Mouse (Mus musculus) ovary, adult 18-20 months (tissue): ENCODE data around the gene Rarres1.
A peak's percentile ranks its signal among the peaks of the same experiment; 100 is the strongest.

Source experiments
- DNase-seq: peaks from one replicate; pipeline ENCODE4 v3.0.0; 2022; ENCODE audit warnings: low spot score, mixed read lengths

Gene Rarres1

DNA sequence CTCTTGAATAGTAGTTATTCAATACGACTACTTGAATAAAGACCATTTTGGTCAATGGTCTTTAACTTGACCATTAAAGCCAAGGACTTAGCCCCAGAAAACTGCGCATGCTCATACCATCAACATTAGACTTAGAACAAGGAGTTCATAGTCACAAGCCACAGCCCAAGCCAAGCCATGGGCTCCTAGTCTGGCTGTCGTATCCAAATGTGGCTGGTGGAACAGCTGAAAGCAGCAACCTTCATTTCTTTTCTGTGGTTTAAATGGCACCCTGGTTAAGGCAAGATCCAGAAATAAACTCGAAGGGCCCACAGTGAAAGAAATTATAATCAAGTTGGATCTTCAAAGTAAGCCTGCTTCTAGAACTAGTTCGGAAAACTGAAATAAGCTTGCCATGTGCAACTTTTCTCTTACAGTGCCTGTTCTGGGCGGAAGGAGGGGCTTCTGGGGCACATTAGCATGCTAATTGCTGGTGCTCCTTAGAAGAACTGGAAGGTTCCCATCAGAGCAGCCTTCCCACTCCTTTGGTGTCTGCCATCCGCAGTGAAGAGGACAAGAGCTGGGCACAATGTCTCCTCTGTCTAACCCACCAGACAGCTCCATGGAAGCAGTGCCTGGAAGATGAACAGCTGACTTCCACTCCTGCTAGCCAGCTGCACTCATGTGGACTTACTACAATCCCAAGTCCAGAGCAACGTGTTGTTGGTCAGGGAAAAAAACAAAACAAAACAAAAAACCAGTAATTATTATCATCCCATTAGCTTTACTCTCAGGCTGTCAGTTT is 23.0 kb downstream of the Rarres1 start:
- DNase-seq, result no peak

DNA sequence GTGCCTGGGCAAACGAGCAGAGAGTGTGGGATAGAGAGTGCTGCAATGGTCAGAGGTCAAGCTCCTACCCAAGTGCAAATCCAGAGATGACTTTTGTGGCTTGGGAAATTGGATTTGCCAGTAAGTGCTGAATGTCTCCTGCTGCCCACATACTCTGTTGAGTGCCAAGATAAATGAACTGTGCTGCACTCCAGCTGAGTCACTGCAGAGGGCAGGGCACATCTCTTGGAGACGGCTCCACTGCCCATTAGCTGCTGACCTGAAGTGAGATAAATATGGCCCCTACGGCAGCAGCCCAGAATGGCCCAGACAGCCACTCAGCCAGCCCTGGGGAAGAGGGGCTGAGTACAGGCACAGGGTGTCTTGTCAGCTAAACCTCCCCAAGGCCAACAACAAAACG is 25.2 kb downstream of the Rarres1 start:
- DNase-seq, result no peak

DNA sequence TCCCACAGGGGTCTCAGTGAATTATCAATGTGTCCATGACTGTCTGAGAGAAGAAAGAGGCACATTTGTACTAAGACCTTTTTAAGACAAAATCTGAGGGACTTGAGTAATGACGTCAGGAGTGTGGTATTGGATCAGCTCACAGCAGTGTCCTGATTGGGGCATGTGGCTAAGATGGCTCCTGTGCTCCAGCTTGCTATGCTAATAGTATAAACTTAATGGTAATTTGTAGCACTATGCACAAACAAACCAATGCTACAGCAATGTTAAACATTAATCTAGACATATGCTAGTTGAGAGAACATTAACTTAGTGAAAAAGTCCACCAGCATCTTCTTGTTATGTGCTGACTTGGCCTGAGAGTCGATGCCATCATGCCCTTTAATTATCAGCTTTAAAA is 30.1 kb downstream of the Rarres1 start:
- DNase-seq, result no peak

DNA sequence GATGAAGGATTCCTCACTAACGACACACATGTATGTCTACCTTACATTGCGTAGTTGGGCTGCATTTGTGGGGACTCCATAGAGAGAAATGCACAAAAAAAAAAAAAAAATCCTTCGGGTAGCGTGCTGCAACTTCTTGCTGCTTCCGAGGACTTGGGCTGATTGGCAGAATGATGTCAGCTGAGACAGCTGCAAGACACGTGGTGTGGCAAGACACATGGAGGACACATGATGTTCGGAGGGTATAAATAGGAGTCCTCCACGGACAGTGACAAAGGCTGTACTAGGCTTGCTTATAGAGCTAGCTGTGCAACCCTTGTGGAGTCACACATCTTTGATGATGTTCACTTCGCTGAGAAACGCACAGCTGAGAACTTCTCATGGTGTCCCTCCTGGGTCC is 32.9 kb downstream of the Rarres1 start:
- DNase-seq, result no peak

DNA sequence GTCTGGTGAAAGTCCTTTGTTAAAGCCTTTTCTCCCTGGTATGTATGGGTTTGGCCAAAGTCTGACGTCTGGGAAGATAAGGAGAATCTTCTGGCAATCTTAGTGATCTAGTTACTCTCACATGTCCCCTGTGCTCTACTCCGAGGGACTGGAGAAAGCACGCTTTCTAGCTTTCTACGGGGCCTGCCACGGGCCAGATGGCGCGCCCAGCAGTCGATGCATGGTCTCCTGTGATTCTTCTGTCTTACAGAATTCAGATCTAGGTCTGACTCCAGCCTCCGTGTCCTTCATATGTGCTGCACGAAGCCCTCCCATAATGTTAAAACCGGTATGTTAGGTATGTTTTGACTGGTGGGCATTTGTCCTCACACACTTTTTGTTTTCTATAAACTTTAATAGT is 35.5 kb downstream of the Rarres1 start:
- no peak for DNase-seq

DNA sequence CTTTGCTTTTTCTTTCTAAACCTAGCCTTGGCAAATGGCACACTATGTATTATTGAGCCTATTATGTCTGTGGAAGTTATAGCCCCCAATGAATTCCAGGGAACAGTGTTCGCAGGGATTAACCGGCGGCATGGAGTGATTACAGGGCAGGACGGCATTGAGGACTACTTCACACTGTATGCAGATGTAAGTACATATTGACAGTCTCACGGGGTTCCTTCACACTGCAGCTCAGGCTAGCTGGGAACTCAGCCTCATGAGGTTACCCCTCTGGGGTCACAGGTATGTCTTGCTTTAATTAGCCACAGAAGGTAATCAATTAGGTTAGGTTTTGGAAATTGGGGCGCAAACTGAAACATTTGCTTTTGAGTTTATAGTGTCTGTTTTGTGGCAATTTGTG is 41.9 kb downstream of the Rarres1 start:
- DNase-seq, result no peak

DNA sequence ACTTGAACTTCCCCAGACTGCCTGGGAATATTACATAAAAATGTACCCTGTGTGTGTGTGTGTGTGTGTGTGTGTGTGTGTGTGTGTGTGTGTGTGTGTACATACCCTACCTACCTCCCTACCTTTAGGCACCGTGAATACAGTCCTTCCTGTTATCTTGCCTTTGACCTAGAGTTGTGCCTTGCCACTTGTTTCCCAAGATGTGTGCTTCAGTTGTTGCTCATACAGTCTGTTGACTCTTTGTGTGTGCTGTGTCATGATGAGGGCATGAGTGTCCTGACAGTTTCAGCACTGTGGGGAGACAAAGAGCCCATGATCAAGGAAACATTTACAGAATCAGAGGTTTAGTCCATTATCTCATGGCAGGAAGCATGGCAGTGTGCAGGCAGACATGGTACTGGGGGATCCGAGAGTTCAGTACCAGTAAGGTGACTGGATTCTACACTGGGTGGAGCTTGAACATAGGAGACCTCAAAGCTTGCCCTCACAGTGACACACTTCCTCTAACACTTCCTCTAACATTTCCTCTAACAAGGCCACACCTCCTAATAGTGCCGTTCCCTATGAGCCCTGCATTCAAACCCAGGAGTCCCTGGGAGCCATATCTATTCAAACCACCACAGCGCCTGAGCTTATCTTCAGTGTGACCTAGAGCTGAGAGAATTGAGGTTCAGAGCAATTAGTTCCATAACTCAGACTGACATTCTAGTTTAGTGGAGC is 43.8 kb downstream of the Rarres1 start:
- no peak for DNase-seq

DNA sequence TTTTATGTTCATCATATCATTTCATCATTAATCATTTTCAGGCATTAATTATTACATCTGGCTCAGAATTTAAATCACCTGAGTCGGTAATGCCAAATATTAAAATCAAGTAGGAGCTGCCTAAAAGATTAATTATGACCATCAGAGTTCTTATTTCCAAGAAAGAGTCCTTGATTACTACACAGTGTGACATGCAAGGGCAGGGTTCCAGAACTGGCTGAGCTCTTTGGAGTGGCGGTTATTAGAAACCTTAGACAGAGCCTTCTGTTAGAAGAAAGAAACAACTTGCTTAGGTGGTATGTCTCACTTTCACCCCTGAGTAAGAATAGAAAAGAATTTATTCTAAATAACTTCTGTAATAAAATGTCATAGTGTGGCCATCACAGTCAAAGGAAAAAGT is 48.0 kb downstream of the Rarres1 start:
- DNase-seq, result no peak

DNA sequence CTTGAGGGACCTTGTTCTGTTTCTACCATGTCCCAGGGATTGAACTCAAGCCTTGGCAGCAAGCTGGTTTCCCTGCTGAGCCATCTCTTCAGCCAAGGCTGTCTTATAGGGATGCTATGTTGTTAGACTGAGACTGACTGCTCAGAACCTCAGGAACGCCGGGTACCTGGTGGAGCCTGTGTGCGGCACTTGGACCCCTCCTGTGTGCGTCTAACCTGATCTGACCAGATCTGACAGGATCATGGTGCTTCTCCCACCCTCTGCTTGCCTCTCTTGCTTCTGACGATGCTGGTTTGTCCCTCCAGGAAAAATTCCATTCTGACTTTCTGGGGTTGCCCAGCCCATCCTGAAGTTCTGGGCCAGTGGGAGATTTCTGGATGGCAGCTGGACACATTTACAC is 48.7 kb downstream of the Rarres1 start:
- DNase-seq, result no peak

DNA sequence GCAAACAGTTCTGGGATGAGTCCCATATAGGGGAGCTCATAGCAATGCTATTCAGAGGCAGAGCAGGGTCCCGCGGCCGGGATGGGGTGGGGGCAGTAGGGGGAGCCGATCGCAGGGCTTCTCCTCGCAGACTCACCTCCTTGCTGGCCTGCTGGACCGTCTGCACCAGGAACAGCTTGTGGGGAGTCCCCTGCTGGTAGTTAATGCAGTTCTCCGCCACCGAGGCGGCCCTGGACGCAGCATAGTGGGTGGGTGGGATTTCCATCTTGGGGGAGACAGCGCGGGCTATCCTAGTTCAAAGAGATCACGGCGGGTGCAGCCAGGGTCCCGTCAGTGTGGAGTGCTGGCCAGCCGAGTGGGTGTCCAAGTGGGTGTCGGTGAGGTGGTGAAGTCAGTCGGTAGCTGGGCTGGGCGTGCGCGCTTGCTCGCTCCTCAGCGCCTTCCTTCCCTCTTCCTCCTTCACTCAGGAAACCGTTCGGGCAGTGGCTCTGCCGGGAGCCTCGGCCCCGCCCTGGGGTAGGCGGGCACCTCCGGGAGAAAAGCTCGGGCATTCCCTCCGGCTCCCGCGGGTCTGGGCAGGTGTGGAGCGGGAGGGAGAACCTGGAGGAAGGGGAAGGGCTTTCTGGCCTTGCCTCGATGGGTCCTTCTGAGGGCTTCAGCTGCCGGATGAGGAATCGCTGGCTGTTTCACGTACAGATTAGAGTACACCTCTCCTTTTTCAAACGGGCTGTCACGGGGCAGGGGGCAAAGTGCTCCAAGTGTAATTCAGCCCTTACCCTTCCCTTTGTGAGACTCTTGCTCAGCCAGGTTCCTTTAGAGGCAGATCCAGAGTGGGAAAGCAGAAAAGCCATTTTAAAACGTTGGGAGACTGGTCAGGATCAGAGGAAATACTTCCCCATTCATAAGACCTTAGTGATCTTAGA is 51.6 kb downstream of the Rarres1 start, which contains the start of gene Lxn:
Gene Lxn, minus strand, starts transcription at position 477 of the 923 bp plus-strand sequence.
- DNase-seq, result peak; percentile 68

DNA sequence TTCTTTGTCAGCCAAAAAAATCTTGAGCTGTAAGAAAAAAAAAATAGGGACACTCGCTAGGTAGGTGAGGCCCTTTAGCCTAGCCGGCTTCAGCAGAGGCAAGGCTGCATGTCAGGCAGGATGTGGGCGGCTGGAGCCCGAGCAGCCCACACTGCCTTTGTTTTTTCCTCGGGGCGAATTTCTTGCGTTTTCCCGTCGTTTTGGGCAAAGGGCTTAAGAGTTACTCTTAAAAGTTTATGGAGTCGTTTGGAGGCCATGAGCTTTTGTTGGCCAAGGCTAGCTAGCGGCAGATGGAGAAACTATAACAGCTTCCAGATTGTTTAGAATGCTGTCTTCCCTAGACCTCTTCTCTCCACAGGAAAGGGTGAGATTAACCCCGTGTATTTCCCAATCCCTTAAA is 52.3 kb downstream of the Rarres1 start:
- no peak for DNase-seq

DNA sequence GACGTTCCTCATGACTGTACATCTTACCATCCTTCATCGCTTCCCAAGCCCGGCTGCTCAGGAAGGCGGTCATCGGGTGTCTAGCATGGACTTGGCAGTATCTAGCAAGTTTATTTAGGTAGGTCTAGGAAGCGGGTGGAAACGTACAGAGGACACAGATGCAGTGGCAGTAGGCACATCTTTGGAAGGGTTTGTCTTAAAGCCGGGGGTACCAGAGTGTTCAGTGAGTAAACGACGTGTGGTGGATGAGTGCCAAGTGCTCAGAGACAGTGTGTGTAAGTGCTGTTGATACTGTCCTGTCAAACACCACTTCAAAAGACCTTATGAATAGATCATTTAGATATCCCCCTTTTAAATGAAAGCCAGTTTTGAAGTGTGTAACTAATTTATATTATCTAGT is 52.7 kb downstream of the Rarres1 start:
- DNase-seq, result no peak

DNA sequence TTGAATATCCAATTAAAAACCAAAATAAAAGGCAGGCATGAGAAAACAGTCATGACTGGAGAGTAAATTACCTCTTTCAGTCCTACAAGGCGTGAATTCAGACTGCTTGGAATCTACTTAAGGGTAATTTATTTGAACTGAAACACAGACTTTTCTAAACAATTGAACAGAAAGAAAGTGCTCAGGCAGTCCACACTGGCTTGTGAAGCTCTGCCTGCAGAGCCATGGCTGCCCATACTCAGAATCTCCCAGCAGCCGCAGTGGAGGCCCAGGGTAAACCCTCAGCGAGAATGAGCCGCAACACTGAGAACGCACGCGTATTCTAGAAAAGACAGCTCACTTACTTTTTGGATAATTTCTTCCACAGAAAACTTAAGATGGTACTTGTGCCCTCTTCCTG is 53.3 kb downstream of the Rarres1 start:
- no peak for DNase-seq

DNA sequence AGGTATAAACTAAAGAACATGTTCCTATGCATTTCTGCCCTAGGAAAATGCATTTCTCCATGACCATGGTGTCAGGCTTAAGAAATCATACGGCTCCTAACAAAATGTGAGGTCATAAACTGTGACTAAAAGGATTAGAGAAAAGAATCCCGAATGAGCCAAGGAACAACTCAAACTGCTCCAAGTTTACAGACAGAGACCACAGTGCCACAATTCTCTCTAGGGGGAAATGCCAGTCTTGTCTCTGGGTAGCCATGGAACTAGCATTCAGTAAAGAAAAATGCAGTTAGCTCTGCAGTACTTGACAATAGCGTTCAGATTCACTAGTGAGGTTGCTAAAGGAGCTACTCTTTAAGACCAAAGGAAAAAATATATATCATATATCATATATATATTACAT is 55.4 kb downstream of the Rarres1 start:
- DNase-seq, result no peak

DNA sequence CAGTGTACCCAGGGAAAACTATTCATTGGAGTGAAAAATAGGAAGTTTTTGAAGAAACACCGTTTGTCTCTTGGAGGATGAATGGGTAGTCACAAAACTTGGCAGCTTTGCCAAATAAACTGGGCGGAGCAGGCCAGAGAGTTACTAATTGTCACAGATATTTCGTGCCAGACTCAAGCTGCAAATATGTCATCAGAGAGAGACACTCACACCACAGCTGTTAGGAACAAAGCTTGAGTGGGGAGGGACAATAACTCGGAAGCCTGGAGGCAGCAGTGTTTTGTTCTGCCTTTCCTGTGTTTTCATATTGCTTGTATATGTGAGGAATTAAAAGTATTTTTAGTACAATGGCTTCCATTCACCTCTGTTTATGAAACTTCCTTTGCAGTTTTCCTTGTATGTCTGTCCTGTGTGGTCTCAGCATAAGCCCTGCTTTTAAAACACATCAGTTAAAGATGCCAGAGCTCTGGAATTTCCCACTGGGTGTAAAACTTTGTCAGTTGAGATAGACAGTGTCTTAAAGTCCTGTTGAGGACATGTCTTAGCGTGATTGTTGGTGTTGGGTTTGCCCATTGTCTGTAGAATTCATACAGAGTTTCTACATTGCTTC is 64.6 kb downstream of the Rarres1 start:
- no peak for DNase-seq

DNA sequence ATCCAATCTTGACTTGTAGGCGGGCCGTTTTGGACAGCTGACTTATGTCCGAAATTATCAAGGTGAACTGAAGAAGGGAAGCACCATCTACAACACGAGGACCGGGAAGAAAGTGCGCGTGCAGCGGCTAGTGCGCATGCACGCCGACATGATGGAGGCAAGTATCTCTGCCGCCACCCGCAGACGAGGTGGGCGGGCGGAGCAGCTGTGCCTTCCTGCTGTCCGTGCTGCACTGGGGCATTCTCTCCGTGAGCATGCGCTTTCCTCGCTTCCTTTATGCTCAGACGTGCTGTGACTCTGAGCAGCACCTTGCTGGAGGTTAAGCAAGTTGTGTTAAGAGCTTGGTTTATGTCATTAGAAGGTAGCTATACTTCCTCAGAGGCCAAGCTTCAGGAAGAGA is 65.7 kb downstream of the Rarres1 start:
- no peak for DNase-seq

DNA sequence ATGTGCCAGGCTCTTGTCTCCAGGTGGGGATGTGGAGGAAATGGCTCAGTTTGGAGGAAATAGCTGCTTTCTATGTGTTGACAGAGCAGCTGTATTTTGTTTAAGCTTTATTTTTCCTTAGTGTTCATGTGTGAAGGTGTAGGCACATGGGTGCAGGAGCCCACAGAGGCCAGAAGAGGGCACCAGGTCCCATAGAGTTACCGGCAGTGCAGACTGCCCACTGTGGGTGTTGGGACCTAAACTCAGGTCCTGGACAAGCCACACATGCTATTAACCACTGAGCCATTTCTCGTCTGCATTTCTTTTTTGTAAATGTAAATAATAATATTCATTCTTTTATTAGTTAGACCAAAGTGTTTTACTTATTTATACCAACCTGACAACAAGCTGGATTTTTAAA is 68.2 kb downstream of the Rarres1 start:
- DNase-seq, result no peak

DNA sequence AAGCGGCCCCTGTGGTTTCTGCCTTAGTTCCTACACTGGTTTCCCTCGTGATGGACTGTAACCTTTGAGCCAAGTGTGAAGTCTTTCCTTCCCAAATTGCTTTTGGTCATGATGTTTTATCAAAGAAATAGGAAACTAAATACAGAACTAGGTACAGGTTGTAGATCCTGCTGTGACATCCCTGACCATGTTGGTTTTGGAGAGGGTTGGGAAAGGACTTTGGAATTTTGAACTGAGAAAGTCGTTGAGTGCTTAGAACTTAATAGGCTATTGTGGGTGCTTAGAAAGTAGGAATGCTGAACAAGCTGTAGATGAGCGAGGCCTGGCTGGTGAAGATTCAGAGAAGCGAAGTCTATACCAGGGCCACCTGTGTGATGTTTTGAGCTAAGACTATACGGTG is 81.3 kb downstream of the Rarres1 start:
- DNase-seq, result no peak

DNA sequence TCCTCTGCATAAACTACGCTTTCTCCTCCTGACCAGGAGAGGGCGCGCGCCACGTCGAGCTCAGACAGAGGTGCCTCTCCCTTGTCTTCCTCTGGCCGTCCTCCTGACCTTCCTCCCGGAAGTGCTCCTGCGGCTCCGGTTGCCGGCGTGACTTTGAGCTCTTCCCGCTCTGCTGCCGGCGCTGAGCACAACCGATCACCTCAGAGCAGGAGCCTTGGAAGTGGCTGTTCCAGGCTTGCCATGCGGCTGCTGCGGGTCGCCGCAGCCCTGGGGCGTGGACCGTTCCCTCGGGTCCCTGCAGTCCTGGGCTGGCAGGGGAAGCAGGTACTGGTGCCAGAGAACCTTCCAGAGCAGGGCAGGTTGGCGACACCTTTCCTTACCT is 85.3 kb downstream of the Rarres1 start, which contains the start of gene Gfm1:
Gene Gfm1, plus strand, starts transcription at position 98 of the 382 bp plus-strand sequence.
- DNase-seq, result peak; percentile 76

DNA sequence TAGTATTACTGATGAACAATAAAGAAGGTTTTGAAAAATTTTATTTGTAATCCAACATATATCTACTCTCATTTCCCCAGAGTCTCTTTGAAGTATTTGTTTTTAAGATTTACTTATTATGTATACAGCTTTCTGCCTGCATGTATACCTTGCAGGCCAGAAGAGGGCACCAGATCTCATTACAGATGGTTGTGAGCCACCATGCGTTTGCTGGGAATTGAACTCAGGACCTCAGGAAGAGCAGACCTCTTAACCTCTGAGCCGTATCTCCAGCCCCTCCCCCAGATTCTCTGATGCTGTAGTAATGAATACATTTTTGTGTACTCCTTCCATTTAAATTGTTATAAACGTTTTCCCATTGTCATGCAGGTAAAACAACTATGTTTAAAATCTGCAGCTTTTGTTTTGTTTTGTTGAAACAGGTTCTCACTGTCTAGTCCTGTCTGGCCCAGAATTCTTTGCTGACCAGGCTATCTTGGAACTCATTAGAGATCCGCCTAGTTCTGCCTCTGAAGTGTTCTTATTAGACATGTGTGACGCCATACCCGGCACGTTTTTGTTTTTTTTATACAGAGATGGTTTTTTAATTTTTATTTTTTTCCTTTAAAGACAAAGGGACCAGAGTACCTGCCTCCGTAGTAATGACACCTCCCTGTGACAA is 85.9 kb downstream of the Rarres1 start:
- no peak for DNase-seq
